Mouse (Mus musculus) spleen, adult 2 months (tissue): ENCODE results near the gene Rasgrf2.

Experiments used
- CTCF ChIP-seq: fragments of 200-500 bp; IDR thresholded peaks from 2 replicates; pipeline ENCODE4 v1.5.1; 2011; ENCODE audit warnings: mild to moderate bottlenecking, inconsistent platforms; ENCODE audit not compliant: insufficient read depth, insufficient read length, insufficient replicate concordance; ENCODE audit errors: extremely low read depth
- POLR2A ChIP-seq: fragments of 200-500 bp; IDR thresholded peaks from 2 replicates; pipeline ENCODE4 v1.6.1; 2011; ENCODE audit warnings: low read depth, low read length, inconsistent platforms

- TF ChIP-seq POLR2A (no peak), CTCF (no peak)
These were observed 215.1 kb downstream of the Rasgrf2 start for GRCm38 (mm10) chr13:91916308-91916707.
